Mouse (Mus musculus): ENCODE data around the gene Rhoh. TPM values are rescaled to one million over a fixed set of nuclear protein-coding genes. Genes with fewer than 3 reads are reported as not detected.

Rhoh gene
- polyA plus RNA-seq, 1 experiment from 2014 or later: 0.50 TPM

DNA sequence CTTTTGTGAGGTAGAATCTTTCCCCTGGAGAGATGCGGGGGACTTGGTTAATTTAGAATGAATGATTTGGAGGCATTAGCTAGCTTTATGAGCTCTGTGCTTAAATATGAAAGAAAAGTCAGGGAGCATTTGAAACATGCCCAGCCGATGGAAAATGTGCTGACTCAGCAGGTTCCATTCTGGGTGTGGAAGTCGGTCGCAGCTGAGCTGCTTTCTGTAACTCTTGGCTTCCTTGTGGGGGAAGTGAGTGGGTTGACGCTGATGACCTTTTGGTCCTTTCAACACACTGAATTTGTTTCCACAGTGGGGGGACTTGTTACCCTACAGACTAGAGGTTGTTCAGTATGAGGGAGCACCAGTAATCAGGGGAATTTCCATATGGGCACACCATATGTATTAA is 22.3 kb downstream of the Rhoh start:
- Histone ChIP-seq H3K4me1 (replicated peaks; ENCODE audit: insufficient read depth, low read length) (0 out of 2 replicates have a peak, but pooled peaks cover 3% of the 10 kb centered on the region), H3K9ac (ENCODE audit: low read depth, low read length) (no peak overlapping the region), H3K4me2 (ENCODE audit: low read length) (no peak overlapping the region), H3K4me3 (replicated peaks; ENCODE audit: low read depth, low read length) (no peak overlapping the region), H3K9me3 (replicated peaks; ENCODE audit: low read length) (no peaks in the 10 kb centered on the region), H3K27ac (no peak overlapping the region), H3K27me3 (ENCODE audit: insufficient read depth, low read length) (no peaks in the 10 kb centered on the region), H3K36me3 (ENCODE audit: insufficient read depth, low read length) (no peaks in the 10 kb centered on the region)
- no peak for ATAC-seq (replicated peaks; ENCODE audit: low FRiP score, low read depth)
- WGBS: 42% methylated on average over 5 of the region's 5 CpGs
- TF ChIP-seq CTCF (IDR thresholded peaks at IDR 0.05; ENCODE audit: low read depth): no peak
- no peak for DNase-seq (ENCODE audit: low spot score)

DNA sequence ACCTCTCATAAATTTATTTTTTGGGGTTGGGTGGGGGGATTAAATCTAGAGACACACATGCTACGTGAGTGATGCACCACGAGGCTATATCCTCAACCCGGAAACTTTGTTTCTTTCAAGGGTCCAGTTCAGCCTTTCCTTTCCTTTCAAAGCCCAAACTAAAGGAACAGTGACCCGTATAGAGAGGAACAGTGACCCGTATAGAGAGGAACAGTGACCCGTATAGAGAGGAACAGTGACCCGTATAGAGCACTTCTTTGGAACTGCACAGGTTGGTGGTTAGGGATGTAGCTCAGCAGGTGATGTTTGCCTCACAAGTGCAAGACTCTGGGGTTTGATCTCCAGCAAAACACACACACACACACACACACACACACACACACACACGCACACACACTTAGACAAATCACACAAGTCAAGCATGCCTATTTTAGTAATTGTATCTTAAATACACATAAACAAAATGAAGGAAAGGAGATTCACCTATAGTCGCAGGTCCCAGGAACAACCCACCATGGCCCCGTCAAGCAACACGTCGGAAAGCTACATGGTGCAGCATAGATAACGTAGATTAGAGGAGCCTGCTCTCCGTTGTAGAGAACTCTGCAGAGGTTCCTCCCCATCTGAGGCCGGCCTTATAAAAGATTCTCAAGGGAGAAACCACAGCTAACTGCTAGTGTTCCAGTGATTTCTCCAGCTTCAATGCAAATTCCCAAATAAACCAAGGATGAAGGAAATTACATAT is 24.9 kb downstream of the Rhoh start:
- WGBS: 59% methylated on average over 15 of the region's 15 CpGs
- Histone ChIP-seq H3K27ac (no peak overlapping the region), H3K9ac (ENCODE audit: low read depth, low read length) (no peak overlapping the region), H3K4me2 (ENCODE audit: low read length) (no peak overlapping the region), H3K9me3 (replicated peaks; ENCODE audit: low read length) (no peaks in the 10 kb centered on the region), H3K36me3 (ENCODE audit: insufficient read depth, low read length) (no peaks in the 10 kb centered on the region), H3K4me1 (replicated peaks; ENCODE audit: insufficient read depth, low read length) (0 out of 2 replicates have a peak, but pooled peaks cover 3% of the 10 kb centered on the region), H3K27me3 (ENCODE audit: insufficient read depth, low read length) (no peaks in the 10 kb centered on the region), H3K4me3 (replicated peaks; ENCODE audit: low read depth, low read length) (no peak overlapping the region)
- no peak for TF ChIP-seq CTCF (IDR thresholded peaks at IDR 0.05; ENCODE audit: low read depth)
- ATAC-seq (replicated peaks; ENCODE audit: low FRiP score, low read depth) (no peak), DNase-seq (ENCODE audit: low spot score) (no peak)

DNA sequence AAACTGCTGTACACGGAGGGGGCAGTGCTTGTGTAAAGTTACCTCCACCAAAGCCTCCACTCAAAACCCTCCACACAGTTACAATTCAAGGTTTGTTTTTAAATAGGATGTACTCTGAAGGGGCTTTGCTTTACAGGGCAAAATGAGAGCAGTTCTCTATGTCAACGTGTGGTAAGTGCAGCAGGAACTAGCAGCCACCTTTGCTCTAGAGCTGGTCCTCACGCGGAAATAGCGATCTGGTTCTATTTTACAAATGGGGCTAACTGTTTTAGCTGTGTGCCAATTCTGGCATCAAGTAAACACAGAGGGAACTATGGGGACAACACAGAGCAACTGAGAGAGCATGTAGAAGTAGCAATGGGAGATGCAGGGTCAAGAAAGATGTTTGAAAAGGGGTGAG is 27.1 kb downstream of the Rhoh start:
- no peak overlapping the region for H3K27ac ChIP-seq
- no peak for TF ChIP-seq CTCF (IDR thresholded peaks at IDR 0.05; ENCODE audit: low read depth)
- DNase-seq (ENCODE audit: low spot score) (no peak), ATAC-seq (replicated peaks; ENCODE audit: low FRiP score, low read depth) (no peak)
- H3K9ac ChIP-seq (ENCODE audit: low read depth, low read length): no peak overlapping the region
- 0 out of 2 replicates have a peak, but pooled peaks cover 3% of the 10 kb centered on the region for H3K4me1 ChIP-seq (replicated peaks; ENCODE audit: insufficient read depth, low read length)
- no peak overlapping the region for H3K4me2 ChIP-seq (ENCODE audit: low read length)
- WGBS: 89% methylated on average over 5 of the region's 5 CpGs
- H3K36me3 ChIP-seq (ENCODE audit: insufficient read depth, low read length): no peaks in the 10 kb centered on the region
- H3K27me3 ChIP-seq (ENCODE audit: insufficient read depth, low read length): no peaks in the 10 kb centered on the region
- no peaks in the 10 kb centered on the region for H3K9me3 ChIP-seq (replicated peaks; ENCODE audit: low read length)
- H3K4me3 ChIP-seq (replicated peaks; ENCODE audit: low read depth, low read length): no peak overlapping the region

DNA sequence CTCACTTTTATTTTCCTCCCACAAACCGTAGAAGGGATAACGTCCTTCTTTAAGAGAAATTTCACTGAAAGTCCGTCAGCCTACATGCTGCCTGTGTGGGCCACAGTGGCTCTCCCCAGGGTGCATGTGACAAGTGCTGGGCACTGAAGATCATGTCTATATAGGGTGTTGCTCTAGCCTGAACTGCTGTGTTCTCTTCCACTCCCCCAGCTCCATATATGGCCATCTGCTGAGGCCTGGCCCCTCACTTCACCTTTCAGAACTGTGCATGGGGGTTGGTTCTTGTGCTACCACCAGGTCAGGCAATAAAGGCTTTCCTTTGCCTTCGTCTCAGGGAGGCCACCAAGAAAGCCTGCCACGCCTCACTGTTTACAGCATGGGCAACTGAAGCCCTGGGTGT is 28.0 kb downstream of the Rhoh start:
- no peak for DNase-seq (ENCODE audit: low spot score)
- Histone ChIP-seq H3K36me3 (ENCODE audit: insufficient read depth, low read length) (no peaks in the 10 kb centered on the region), H3K4me2 (ENCODE audit: low read length) (no peak overlapping the region), H3K27ac (no peak overlapping the region), H3K9me3 (replicated peaks; ENCODE audit: low read length) (no peaks in the 10 kb centered on the region), H3K9ac (ENCODE audit: low read depth, low read length) (no peak overlapping the region), H3K4me1 (replicated peaks; ENCODE audit: insufficient read depth, low read length) (no peaks in the 10 kb centered on the region), H3K27me3 (ENCODE audit: insufficient read depth, low read length) (no peaks in the 10 kb centered on the region), H3K4me3 (replicated peaks; ENCODE audit: low read depth, low read length) (no peak overlapping the region)
- 55% methylated on average over 5 of the region's 5 CpGs for WGBS
- TF ChIP-seq CTCF (IDR thresholded peaks at IDR 0.05; ENCODE audit: low read depth): no peak
- no peak for ATAC-seq (replicated peaks; ENCODE audit: low FRiP score, low read depth)

DNA sequence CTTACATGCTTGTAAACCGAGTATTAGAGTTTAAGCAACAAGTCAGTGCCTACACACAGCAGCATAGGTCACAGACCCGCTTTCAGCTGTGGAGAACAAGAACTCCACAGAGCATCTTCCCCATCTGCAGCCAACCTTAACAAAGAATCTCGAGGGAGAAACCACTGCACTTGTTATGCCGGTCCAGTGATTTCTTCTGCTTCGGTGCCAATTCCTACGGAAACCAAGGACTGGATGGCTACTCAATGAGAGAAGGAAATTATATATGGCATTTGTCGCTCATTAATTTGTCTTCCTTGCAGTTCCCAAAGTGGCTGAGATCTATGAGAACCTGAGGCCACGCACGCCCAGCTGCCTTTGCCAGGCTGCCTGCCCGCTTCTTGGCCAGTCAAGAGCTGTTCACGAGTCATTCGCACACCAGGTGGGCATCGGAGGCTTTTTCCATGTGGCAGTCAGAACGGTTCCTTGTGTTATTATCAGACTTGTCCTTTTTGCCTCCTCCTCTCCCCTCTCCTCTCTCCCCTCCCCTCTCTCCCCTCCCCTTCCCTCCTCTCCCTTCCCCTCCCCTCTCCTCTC is 30.3 kb downstream of the Rhoh start:
- Histone ChIP-seq H3K27me3 (ENCODE audit: insufficient read depth, low read length) (no peaks in the 10 kb centered on the region), H3K9me3 (replicated peaks; ENCODE audit: low read length) (no peaks in the 10 kb centered on the region), H3K4me1 (replicated peaks; ENCODE audit: insufficient read depth, low read length) (no peaks in the 10 kb centered on the region), H3K4me3 (replicated peaks; ENCODE audit: low read depth, low read length) (no peak overlapping the region), H3K4me2 (ENCODE audit: low read length) (no peak overlapping the region), H3K9ac (ENCODE audit: low read depth, low read length) (no peak overlapping the region), H3K27ac (no peak overlapping the region), H3K36me3 (ENCODE audit: insufficient read depth, low read length) (no peaks in the 10 kb centered on the region)
- no peak for TF ChIP-seq CTCF (IDR thresholded peaks at IDR 0.05; ENCODE audit: low read depth)
- DNase-seq (ENCODE audit: low spot score) (no peak), ATAC-seq (replicated peaks; ENCODE audit: low FRiP score, low read depth) (no peak)
- 63% methylated on average over 14 of the region's 14 CpGs for WGBS

DNA sequence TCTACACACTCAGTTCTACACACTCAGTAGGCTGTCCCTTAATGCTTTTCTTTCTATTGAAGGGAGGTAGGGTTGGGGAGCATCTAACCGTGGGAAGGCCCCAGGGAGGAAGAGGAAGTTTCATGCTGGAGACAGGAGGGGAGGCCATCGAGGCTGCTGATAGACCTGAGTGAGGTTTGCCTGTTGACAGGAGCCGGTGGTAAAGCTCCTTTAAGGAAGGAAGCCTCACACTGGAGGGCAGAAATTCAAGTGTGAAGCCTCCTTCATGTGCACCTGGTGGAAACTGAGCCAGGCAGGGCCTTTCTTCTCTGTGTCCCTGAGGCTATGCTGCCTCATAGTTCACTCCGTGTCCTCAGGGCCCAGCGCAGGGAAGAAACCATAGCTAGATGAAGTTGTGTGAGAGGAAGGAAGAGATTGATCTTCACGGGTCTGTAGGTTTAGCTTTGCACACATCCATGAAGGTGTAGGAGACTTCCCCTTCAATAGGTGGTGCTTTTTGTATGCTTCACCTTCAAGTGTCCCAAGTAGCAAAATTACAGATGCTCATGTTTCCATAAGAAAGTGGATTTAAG is 34.2 kb downstream of the Rhoh start:
- Histone ChIP-seq H3K4me2 (ENCODE audit: low read length) (no peak overlapping the region), H3K27me3 (ENCODE audit: insufficient read depth, low read length) (no peaks in the 10 kb centered on the region), H3K9ac (ENCODE audit: low read depth, low read length) (no peak overlapping the region), H3K4me3 (replicated peaks; ENCODE audit: low read depth, low read length) (no peak overlapping the region), H3K4me1 (replicated peaks; ENCODE audit: insufficient read depth, low read length) (no peaks in the 10 kb centered on the region), H3K27ac (no peak overlapping the region), H3K9me3 (replicated peaks; ENCODE audit: low read length) (no peaks in the 10 kb centered on the region), H3K36me3 (ENCODE audit: insufficient read depth, low read length) (no peaks in the 10 kb centered on the region)
- TF ChIP-seq CTCF (IDR thresholded peaks at IDR 0.05; ENCODE audit: low read depth): no peak
- ATAC-seq (replicated peaks; ENCODE audit: low FRiP score, low read depth) (no peak), DNase-seq (ENCODE audit: low spot score) (no peak)
- 74% methylated on average over 6 of the region's 6 CpGs for WGBS
